Mouse (Mus musculus) natural killer cell, adult 2 months (primary cell): ENCODE data around the gene Atp8a2.
"Not testable (repeated sequence)": the region's sequence is repeated elsewhere in the genome, so short reads cannot be mapped to it uniquely, and the experiment has no call there.

Experiments used
- DNase-seq, 2 experiments: peaks; one replicate each; pipeline ENCODE4 v3.0.0; 2022; ENCODE audit warnings: low spot score in 2 of 2

Atp8a2 gene

DNA sequence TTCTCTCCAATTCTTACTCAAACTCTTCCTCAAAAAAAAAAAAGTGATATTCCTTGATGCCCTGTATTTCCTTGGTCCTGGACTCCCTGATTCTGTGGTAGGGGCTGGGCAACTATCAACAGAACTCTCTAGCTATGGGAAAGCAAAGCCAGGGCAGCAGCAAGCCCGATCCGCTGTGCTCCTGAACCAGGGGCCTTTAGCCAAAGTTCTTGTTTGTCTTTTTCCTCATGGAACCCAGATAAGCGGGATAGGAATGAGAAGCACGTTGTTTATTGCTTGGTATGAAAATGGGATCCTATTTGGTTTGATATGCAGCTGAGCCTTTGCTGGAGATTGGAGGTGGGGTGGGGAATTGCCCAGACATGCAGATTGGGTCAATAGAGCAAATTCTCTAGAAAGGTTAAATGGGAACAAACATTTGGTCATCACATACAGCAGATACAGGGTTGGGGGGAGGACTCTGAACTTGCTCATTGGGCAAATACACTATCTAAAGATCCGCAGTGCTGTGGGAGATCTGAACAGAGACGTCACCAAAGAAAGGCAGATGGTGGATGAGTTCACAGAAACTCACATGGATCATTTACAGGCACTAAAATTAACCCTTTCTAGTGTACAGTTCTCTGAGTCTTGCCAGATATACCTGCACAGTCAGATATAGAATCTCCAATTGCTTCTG, 353.6 kb downstream of the Atp8a2 start:
- DNase-seq, result no peak

GRCm38 (mm10) chr14:59839951-59840720, 356.8 kb downstream of the Atp8a2 start:
- DNase-seq, result no peak

- DNase-seq, result not testable (repeated sequence)
Observed at GRCm38 (mm10) chr14:59838446-59839259, 358.3 kb downstream of the Atp8a2 start.

- DNase-seq, result not testable (repeated sequence)
Observed at GRCm38 (mm10) chr14:59837691-59838241, 359.2 kb downstream of the Atp8a2 start.

DNA sequence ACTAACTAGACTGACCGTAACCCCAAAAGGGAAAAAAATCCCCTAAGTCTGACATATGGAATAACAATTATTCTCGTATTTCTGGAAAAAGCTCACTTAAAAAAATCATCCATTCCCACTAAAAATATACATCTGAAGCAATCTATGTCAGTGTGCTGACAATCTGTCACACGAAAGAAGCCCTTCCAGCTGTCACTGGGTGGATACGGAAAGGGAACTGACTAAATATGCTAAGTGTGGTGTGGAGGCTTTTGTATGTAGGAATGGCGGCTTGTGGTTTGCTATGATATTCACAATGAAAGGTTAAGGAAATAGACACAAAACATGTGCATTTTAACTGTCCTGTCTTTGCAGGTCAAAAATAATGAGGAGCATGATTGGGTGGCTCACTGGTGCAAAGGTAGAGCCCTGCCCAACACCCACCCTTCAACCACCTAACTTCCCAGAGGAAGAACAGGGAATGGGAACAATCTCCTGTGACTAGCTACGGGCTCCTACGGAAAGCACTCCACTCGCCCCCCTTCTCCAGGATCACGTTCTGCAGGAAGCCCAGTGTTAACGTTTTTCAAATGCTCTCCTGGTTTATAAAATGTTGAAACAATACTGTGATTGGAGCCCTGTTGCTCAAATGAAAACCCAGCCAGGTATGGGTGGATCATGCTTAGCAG, 360.0 kb downstream of the Atp8a2 start:
- DNase-seq, result no peak

GRCm38 (mm10) chr14:59829580-59829979, 367.4 kb downstream of the Atp8a2 start:
- DNase-seq, result no peak

GRCm38 (mm10) chr14:59827409-59827808, 369.6 kb downstream of the Atp8a2 start:
- no peak for DNase-seq

GRCm38 (mm10) chr14:59820115-59820419, 376.9 kb downstream of the Atp8a2 start:
- DNase-seq, result no peak

GRCm38 (mm10) chr14:59819215-59820114, 377.5 kb downstream of the Atp8a2 start:
- no peak for DNase-seq

GRCm38 (mm10) chr14:59810316-59810715, 386.7 kb downstream of the Atp8a2 start:
- not testable (repeated sequence) for DNase-seq

DNA sequence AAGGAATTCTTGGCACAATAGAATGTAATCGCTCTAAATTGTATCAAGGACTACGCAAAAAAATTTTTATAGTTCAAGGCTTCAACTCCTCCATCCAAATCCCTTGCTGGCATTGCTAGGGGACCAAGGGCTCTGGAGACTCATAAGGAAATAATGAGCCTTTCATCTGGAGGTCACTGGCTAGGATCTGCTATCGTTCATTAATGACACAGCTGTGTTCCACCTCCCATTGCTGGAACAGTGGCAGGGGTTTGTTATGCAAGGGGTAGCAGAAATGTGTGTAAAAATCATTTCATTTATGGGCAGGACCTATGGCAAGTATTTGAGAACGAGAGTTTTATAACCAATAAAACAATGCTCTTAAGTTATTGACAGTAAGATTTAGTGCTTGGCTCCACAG, 387.2 kb downstream of the Atp8a2 start:
- no peak for DNase-seq

DNA sequence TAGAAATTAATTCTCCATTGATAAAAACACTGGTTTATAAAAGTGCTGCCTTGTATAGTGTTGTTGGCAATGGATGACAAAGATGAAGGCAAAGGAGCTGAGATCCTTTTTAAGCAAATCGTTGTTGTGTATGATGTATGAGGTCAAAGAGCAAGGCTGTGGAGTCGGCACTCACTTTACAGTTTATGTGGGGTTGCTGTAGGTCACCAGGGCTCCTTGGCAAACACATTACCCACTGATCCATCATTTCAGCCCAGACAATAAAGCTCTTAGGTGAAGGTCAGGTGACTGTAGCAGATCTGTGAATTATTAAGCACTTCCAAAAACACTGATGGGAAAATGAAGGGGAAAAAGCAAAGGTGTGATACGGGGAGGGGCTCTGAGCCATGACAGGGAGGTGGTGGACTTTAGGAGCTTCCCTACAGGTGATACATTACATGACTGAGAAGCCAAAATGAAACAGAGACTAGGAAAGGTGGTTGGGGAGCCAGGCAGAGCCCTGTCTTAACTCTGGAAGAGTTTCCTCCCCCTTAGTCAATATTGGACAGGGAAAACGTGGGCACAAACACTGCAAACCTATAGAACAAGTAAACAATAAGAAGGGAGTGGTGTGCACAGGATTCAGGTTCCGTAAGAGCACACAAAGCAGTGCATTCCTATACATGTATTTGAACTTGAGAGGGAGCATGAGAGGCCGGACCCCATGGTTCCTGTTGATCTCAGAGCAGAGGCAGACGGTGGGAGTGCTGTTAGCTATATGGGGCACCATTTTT, 389.3 kb downstream of the Atp8a2 start:
- no peak for DNase-seq

GRCm38 (mm10) chr14:59806910-59807309, 390.1 kb downstream of the Atp8a2 start:
- DNase-seq, result no peak

DNA sequence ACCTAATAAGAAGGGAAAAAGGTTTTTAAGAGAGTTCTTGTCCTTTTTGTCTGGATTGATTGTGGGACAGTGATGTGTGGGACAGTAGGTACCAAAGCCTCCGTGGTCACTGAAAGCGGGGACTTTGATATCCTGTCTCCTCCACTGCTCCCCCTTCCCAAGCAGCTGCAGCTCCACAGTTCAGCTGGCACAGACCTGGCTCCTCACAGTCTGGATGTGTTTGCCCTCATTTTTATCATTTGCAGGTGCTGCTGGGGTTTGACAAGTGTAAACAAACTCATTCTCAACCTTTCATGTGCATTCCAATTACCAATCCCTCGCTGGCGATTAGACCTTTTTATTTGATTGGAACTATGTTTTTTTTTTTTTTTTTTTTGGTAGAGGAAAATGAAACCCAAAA, 390.8 kb downstream of the Atp8a2 start:
- no peak for DNase-seq

DNA sequence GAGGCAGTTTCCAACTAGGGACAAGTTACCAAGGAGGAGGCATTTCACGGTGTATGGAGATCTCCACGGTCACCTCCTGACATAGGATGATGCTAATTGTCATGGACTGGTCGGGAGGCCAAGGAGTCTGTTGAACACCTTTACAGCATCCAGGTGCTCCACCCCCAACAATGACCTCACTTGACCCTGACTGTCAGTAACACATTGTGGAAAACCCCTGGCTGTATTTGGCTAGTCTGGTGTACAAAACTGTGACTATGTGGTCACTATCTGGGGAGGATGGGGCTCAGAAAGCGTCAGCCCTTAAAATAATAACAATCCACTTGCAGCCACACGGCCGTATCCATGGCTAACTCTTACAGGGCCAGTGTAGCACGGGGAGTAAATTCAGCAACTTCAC, 391.3 kb downstream of the Atp8a2 start:
- no peak for DNase-seq

GRCm38 (mm10) chr14:59801961-59802599, 394.9 kb downstream of the Atp8a2 start:
- DNase-seq, result no peak

DNA sequence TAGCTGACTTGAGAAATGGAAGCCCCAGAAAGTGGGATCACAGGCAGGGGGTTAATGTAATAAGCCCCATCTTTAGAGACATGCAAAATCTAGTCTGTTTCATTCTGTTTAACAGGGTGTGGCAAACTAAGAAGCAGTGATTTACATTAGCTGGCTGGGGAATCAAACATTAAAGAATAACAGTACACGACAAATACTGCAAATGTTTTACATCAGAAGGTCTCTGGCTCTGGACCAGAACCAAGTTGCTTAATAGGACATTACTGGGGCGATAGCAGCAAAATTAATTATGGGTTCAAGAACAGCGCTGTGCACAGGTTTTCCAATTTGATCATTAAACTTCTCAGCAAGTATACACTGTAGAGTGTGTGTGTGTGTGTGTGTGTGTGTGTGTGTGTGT, 397.5 kb downstream of the Atp8a2 start:
- DNase-seq, result no peak

DNA sequence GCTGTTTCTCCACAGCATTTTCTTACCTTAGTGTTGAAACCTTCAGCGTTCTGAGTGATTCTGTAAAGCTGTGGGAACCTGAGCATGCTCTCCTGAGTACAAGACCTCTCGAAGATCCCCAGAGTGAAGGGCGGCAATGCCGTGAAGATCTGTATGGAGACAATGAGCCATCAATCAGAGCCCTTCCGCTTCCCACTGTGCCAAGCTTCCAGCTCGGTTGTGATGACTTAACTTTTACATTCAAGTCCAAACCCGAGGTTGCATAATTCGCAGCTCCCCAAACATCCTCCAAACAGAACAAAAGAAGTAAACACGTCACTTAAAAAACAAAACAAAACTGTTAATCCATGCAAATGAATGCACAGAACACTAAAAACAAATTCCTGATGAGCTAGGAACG, 403.1 kb downstream of the Atp8a2 start:
- no peak for DNase-seq
